ENCODE assay signal across 19 mouse cellular contexts in the genomic region with DNA sequence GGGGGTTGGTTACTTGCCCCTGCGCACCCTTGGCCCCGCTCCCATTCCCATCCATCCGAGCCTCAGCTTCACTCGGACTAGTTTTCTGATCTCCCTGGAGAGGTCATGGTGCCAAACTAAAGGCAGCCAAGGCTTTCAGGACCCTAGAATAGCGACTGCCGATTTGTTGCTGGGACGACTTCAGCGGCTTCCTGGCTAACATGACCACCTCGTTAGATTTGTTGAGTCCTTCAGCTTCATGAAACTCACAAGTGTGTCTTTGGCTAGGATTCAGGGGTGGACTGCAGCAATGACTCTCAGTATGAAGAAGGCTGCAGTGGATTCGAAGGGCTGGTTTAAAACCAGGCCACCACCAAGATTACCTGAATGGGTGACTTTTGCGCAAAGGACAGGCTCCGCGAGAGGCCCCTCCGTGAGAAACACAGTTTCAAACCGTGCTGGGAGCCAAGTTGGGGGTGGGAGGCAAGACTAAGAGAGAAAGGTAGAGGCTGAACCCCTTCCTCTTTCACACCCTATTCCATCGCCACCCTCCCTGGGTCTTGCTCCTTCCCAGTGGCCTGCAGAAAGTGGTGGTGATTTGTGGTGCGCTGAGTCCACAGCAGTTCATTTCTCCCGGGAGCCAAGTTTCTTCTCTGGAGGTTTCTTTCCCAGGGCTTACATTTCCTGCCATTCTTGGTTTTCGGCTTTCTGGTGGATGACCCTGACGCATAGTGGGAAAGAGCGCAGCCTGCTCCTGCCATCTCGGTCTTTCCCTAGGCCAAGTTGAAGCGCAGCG. TPM values are rescaled to one million over a fixed set of nuclear protein-coding genes. Genes with fewer than 3 reads are reported as not detected.
DNase-seq lines count a peak whose midpoint lies in the region; ATAC-seq and TF ChIP-seq lines count a peak whose summit lies in the region.
"Had no signal": no experiment of that assay in that cellular context is flagged by ENCODE, and none has a peak within 500 bp of the region (broad histone marks: within the 10 kb centered on the region; RNA-seq: fewer than 3 reads in every experiment).

No protein-coding gene starts in this region.

- peaks cover 84% of the 10 kb centered on the region for H3K27me3 ChIP-seq in midbrain, embryonic 11.5 days (ENCODE audit: control insufficient read depth, insufficient read depth, low read length)
- peaks cover 73% of the 10 kb centered on the region for H3K27me3 ChIP-seq in midbrain, embryonic 16.5 days (ENCODE audit: control insufficient read depth, insufficient read depth, low read depth, low read length)
- peaks cover 96% of the 10 kb centered on the region for H3K27me3 ChIP-seq in hindbrain, embryonic 12.5 days
- H3K27me3 ChIP-seq in midbrain, postnatal 0 days (ENCODE audit: insufficient read depth, low read length): peaks cover 73% of the 10 kb centered on the region

- peaks cover 21% of the 10 kb centered on the region for H3K4me1 ChIP-seq in midbrain, embryonic 11.5 days (ENCODE audit: control insufficient read depth, insufficient read depth, low read length)
- peaks cover 20% of the 10 kb centered on the region for H3K4me1 ChIP-seq in midbrain, embryonic 16.5 days (ENCODE audit: control insufficient read depth, insufficient read depth, low read length)
- H3K4me1 ChIP-seq in hindbrain, embryonic 12.5 days: peaks cover 24% of the 10 kb centered on the region
- H3K4me1 ChIP-seq in midbrain, postnatal 0 days (ENCODE audit: insufficient read depth, low read length): peaks cover 5% of the 10 kb centered on the region

- TF ChIP-seq CTCF in midbrain, postnatal 0 days (IDR thresholded peaks at IDR 0.05): no peak

- 2% methylated on average over 24 of the region's 24 CpGs for WGBS in midbrain, embryonic 11.5 days
- WGBS in midbrain, embryonic 16.5 days: 4% methylated on average over 24 of the region's 24 CpGs
- 3% methylated on average over 24 of the region's 24 CpGs for WGBS in hindbrain, embryonic 12.5 days
- WGBS in midbrain, postnatal 0 days: 9% methylated on average over 24 of the region's 24 CpGs

- ATAC-seq in midbrain, embryonic 11.5 days (ENCODE audit: low FRiP score): no peak
- ATAC-seq in midbrain, embryonic 16.5 days: no peak
- no peak for ATAC-seq in hindbrain, embryonic 12.5 days (ENCODE audit: low FRiP score)
- no peak for ATAC-seq in midbrain, postnatal 0 days (ENCODE audit: low FRiP score)

- no peak overlapping the region for H3K9ac ChIP-seq in midbrain, embryonic 11.5 days (ENCODE audit: low read length)
- no peak overlapping the region for H3K9ac ChIP-seq in midbrain, embryonic 16.5 days (ENCODE audit: low read depth, low read length)
- H3K9ac ChIP-seq in hindbrain, embryonic 12.5 days: no peak overlapping the region
- no peak overlapping the region for H3K9ac ChIP-seq in midbrain, postnatal 0 days (replicated peaks; ENCODE audit: low read length, poor library complexity, severe bottlenecking)
- H3K9ac ChIP-seq: limb, embryonic 12.5 days; liver, embryonic 15.5 days had no signal

- H3K27ac ChIP-seq in midbrain, embryonic 11.5 days (ENCODE audit: low read depth, low read length): no peak overlapping the region
- no peak overlapping the region for H3K27ac ChIP-seq in midbrain, embryonic 16.5 days (ENCODE audit: low read length)
- H3K27ac ChIP-seq in hindbrain, embryonic 12.5 days: no peak overlapping the region
- H3K27ac ChIP-seq in midbrain, postnatal 0 days (ENCODE audit: low read depth, low read length): no peak overlapping the region
- H3K27ac ChIP-seq: heart, adult 2 months; left cerebral cortex, adult 2 months; limb, embryonic 12.5 days; liver, embryonic 15.5 days had no signal

- DNase-seq in midbrain, embryonic 11.5 days (ENCODE audit: low spot score, missing footprints): peak; percentile 93
- DNase-seq in embryo, embryonic 9.5 days (ENCODE audit: extremely low spot score): peak; percentile 22
- DNase-seq in midbrain, postnatal 0 days (ENCODE audit: low spot score): peak; percentile 35
- no peak for DNase-seq in lung, postnatal 10 days
- no peak for DNase-seq in cerebellum, postnatal 4 days (ENCODE audit: low spot score in 2 of 2)
- no peak for DNase-seq in cerebellum, adult 11 months
- DNase-seq: adrenal gland, adult 2 months; gastrocnemius, postnatal 10 days; heart, adult 2 months; kidney, adult 2 months; kidney, postnatal 14 days had no signal

- H3K9me3 ChIP-seq in midbrain, embryonic 11.5 days (ENCODE audit: control insufficient read depth, low read length): no peaks in the 10 kb centered on the region
- no peaks in the 10 kb centered on the region for H3K9me3 ChIP-seq in midbrain, embryonic 16.5 days (replicated peaks; ENCODE audit: control insufficient read depth, low read length, poor library complexity, severe bottlenecking)
- H3K9me3 ChIP-seq in hindbrain, embryonic 12.5 days (replicated peaks): no peaks in the 10 kb centered on the region
- H3K9me3 ChIP-seq in midbrain, postnatal 0 days (ENCODE audit: low read length): no peaks in the 10 kb centered on the region
- H3K9me3 ChIP-seq: limb, embryonic 12.5 days; liver, embryonic 15.5 days had no signal

- no peaks in the 10 kb centered on the region for H3K36me3 ChIP-seq in midbrain, embryonic 11.5 days (ENCODE audit: control insufficient read depth, insufficient read depth, low read length)
- H3K36me3 ChIP-seq in midbrain, embryonic 16.5 days (ENCODE audit: control insufficient read depth, insufficient read depth, low read length): no peaks in the 10 kb centered on the region
- no peaks in the 10 kb centered on the region for H3K36me3 ChIP-seq in hindbrain, embryonic 12.5 days
- no peaks in the 10 kb centered on the region for H3K36me3 ChIP-seq in midbrain, postnatal 0 days (ENCODE audit: insufficient read depth, low read length)
- H3K36me3 ChIP-seq: limb, embryonic 12.5 days; liver, embryonic 15.5 days had no signal

- peak overlapping the region; percentile 32 for H3K4me2 ChIP-seq in midbrain, embryonic 11.5 days
- H3K4me2 ChIP-seq in midbrain, embryonic 16.5 days (ENCODE audit: low read length): no peak overlapping the region
- peak overlapping the region; percentile 11; the same call in 1 of the 2 replicates for H3K4me2 ChIP-seq in hindbrain, embryonic 12.5 days (replicated peaks)
- no peak overlapping the region for H3K4me2 ChIP-seq in midbrain, postnatal 0 days (ENCODE audit: low read depth, low read length, poor library complexity, severe bottlenecking)
- H3K4me2 ChIP-seq: limb, embryonic 12.5 days; liver, embryonic 15.5 days had no signal

- peak overlapping the region; percentile 41 for H3K4me3 ChIP-seq in midbrain, embryonic 11.5 days (ENCODE audit: low read depth, low read length)
- H3K4me3 ChIP-seq in midbrain, embryonic 16.5 days (ENCODE audit: low read depth, low read length): no peak overlapping the region
- no peak overlapping the region for H3K4me3 ChIP-seq in hindbrain, embryonic 12.5 days
- H3K4me3 ChIP-seq in midbrain, postnatal 0 days (ENCODE audit: low read depth, low read length): no peak overlapping the region
- H3K4me3 ChIP-seq: heart, adult 2 months; left cerebral cortex, adult 2 months; limb, embryonic 12.5 days; liver, embryonic 15.5 days had no signal

RNA-seq across cellular contexts. Expression of a gene that starts 3.5 kb away (rescaled TPM):
- polyA plus RNA-seq in midbrain, embryonic 11.5 days (2014; fragmentation: Nextera tagmentation; extraction: Ambion mirVana): 14.6 and 19.0 TPM in 2 replicates
- 2.2 and 4.2 TPM in 2 replicates for polyA plus RNA-seq in midbrain, embryonic 16.5 days (2015; fragmentation: Nextera tagmentation; extraction: Ambion mirVana)
- 8.6 and 9.3 TPM in 2 replicates for polyA plus RNA-seq in hindbrain, embryonic 12.5 days (2016; fragmentation: Nextera tagmentation; extraction: Ambion mirVana)
- 1.7 and 3.0 TPM in 2 replicates for total RNA-seq in midbrain, postnatal 0 days (2014; rRNA removed)
- 1.4 and 2.3 TPM in 2 replicates for polyA plus RNA-seq in midbrain, postnatal 0 days (2015; fragmentation: Nextera tagmentation; extraction: Ambion mirVana)
- total RNA-seq: adrenal gland, adult 2 months; common myeloid progenitor, adult 5-6 weeks; ES-E14; gastrocnemius, postnatal 10 days; heart, adult 2 months had no signal
- polyA plus RNA-seq: adrenal gland, adult 2 months; heart, adult 2 months; heart, embryonic 16.5 days; kidney, adult 2 months; limb, embryonic 12.5 days; liver, embryonic 15.5 days had no signal

Comparison
In these comparisons a context has a peak if more than half of its experiments do, and no peak if none do; other contexts are left out.
1. H3K4me2 ChIP-seq: peak in midbrain, embryonic 11.5 days (single experiment) and hindbrain, embryonic 12.5 days (single experiment); none in midbrain, embryonic 16.5 days (single experiment) and midbrain, postnatal 0 days (single experiment).
2. DNase-seq: peak in midbrain, embryonic 11.5 days (single experiment), embryo, embryonic 9.5 days (single experiment) and midbrain, postnatal 0 days (single experiment); none in lung, postnatal 10 days (single experiment), cerebellum, postnatal 4 days (0 of 2) and cerebellum, adult 11 months (single experiment).